In genomic region chr5:32422081-32422589, GRCm38 (mm10) we compare ENCODE assay signal across 11 mouse cellular contexts. TPM values are rescaled to one million over a fixed set of nuclear protein-coding genes. Genes with fewer than 3 reads are reported as not detected.
DNase-seq lines count a peak whose midpoint lies in the region; ATAC-seq and TF ChIP-seq lines count a peak whose summit lies in the region.
"Had no signal": no experiment of that assay in that cellular context is flagged by ENCODE, and none has a peak within 500 bp of the region (broad histone marks: within the 10 kb centered on the region; RNA-seq: fewer than 3 reads in every experiment).

No protein-coding gene starts in this region.

- ATAC-seq in embryonic facial prominence, embryonic 11.5 days (replicated peaks; ENCODE audit: insufficient number of reproducible peaks, low FRiP score, low TSS enrichment, low read depth): no peak
- ATAC-seq in stomach, postnatal 0 days (ENCODE audit: low FRiP score, low TSS enrichment): peak; percentile 80

- no peaks in the 10 kb centered on the region for H3K36me3 ChIP-seq in embryonic facial prominence, embryonic 11.5 days (replicated peaks; ENCODE audit: control insufficient read depth, insufficient read depth, low read depth, low read length)
- no peaks in the 10 kb centered on the region for H3K36me3 ChIP-seq in embryonic facial prominence, embryonic 10.5 days (replicated peaks)
- no peaks in the 10 kb centered on the region for H3K36me3 ChIP-seq in stomach, postnatal 0 days (ENCODE audit: control insufficient read depth, insufficient read depth, low read length)
- H3K36me3 ChIP-seq: embryonic facial prominence, embryonic 15.5 days had no signal

- DNase-seq in embryonic facial prominence, embryonic 11.5 days (ENCODE audit: low spot score): no peak
- no peak for DNase-seq in embryonic facial prominence, embryonic 10.5 days (ENCODE audit: low spot score)
- DNase-seq in spleen, postnatal 36 days (ENCODE audit: low spot score in 2 of 2): peak; percentile 23 to 38
- no peak for DNase-seq in spleen, postnatal 4 days (ENCODE audit: low spot score in 2 of 2)
- DNase-seq in lung, postnatal 36 days: peak; percentile 38
- peak; percentile 75 for DNase-seq in stomach, postnatal 0 days (ENCODE audit: low spot score)
- DNase-seq in ovary, postnatal 14 days (ENCODE audit: low spot score): no peak
- DNase-seq in adrenal gland, adult 2 months: no peak
- DNase-seq: kidney, postnatal 10 days had no signal

- no peaks in the 10 kb centered on the region for H3K4me1 ChIP-seq in embryonic facial prominence, embryonic 11.5 days (ENCODE audit: control insufficient read depth, insufficient read depth, low read length)
- peaks cover 24% of the 10 kb centered on the region for H3K4me1 ChIP-seq in embryonic facial prominence, embryonic 10.5 days
- no peaks in the 10 kb centered on the region for H3K4me1 ChIP-seq in stomach, postnatal 0 days (replicated peaks; ENCODE audit: control insufficient read depth, insufficient read depth)
- H3K4me1 ChIP-seq: embryonic facial prominence, embryonic 15.5 days had no signal

- peak overlapping the region; percentile 18; the same call in 1 of the 2 replicates for H3K9ac ChIP-seq in embryonic facial prominence, embryonic 11.5 days (replicated peaks; ENCODE audit: low read length)
- H3K9ac ChIP-seq in stomach, postnatal 0 days (ENCODE audit: low read length): no peak overlapping the region
- H3K9ac ChIP-seq: embryonic facial prominence, embryonic 15.5 days had no signal

- WGBS in embryonic facial prominence, embryonic 11.5 days: 27% methylated on average over 15 of the region's 15 CpGs
- 29% methylated on average over 15 of the region's 15 CpGs for WGBS in embryonic facial prominence, embryonic 10.5 days
- 31% methylated on average over 15 of the region's 15 CpGs for WGBS in stomach, postnatal 0 days

- no peaks in the 10 kb centered on the region for H3K27me3 ChIP-seq in embryonic facial prominence, embryonic 11.5 days (ENCODE audit: control insufficient read depth, insufficient read depth, low read length)
- H3K27me3 ChIP-seq in embryonic facial prominence, embryonic 10.5 days (replicated peaks; ENCODE audit: low read depth, poor library complexity, severe bottlenecking): no peaks in the 10 kb centered on the region
- no peaks in the 10 kb centered on the region for H3K27me3 ChIP-seq in stomach, postnatal 0 days (ENCODE audit: control insufficient read depth, insufficient read depth, low read length)
- H3K27me3 ChIP-seq: embryonic facial prominence, embryonic 15.5 days had no signal

- no peak overlapping the region for H3K4me3 ChIP-seq in embryonic facial prominence, embryonic 11.5 days (ENCODE audit: low read depth, low read length)
- H3K4me3 ChIP-seq in embryonic facial prominence, embryonic 10.5 days: no peak overlapping the region
- H3K4me3 ChIP-seq in stomach, postnatal 0 days (ENCODE audit: low read depth, low read length): no peak overlapping the region
- H3K4me3 ChIP-seq: embryonic facial prominence, embryonic 15.5 days had no signal

- H3K4me2 ChIP-seq in embryonic facial prominence, embryonic 11.5 days (ENCODE audit: low read depth, low read length): no peak overlapping the region
- H3K4me2 ChIP-seq in stomach, postnatal 0 days (replicated peaks; ENCODE audit: low read depth): no peak overlapping the region
- H3K4me2 ChIP-seq: embryonic facial prominence, embryonic 15.5 days had no signal

- H3K9me3 ChIP-seq in embryonic facial prominence, embryonic 11.5 days (replicated peaks; ENCODE audit: control insufficient read depth, low read length): no peaks in the 10 kb centered on the region
- H3K9me3 ChIP-seq in embryonic facial prominence, embryonic 10.5 days: no peaks in the 10 kb centered on the region
- no peaks in the 10 kb centered on the region for H3K9me3 ChIP-seq in stomach, postnatal 0 days (ENCODE audit: control insufficient read depth, low read length)
- H3K9me3 ChIP-seq: embryonic facial prominence, embryonic 15.5 days had no signal

- TF ChIP-seq CTCF in stomach, postnatal 0 days (IDR thresholded peaks at IDR 0.05; ENCODE audit: low read depth): no peak

- TF ChIP-seq EP300 in stomach, postnatal 0 days (optimal IDR thresholded peaks at IDR 0.05): no peak

- no peak overlapping the region for H3K27ac ChIP-seq in embryonic facial prominence, embryonic 11.5 days (replicated peaks; ENCODE audit: low read depth, low read length)
- H3K27ac ChIP-seq in embryonic facial prominence, embryonic 10.5 days (replicated peaks): no peak overlapping the region
- H3K27ac ChIP-seq in stomach, postnatal 0 days (replicated peaks): no peak overlapping the region
- H3K27ac ChIP-seq: embryonic facial prominence, embryonic 15.5 days; macrophage had no signal

RNA-seq across cellular contexts. Expression of gene Ppp1cb, which starts 36.5 kb away (rescaled TPM):
- 238 and 266 TPM in 2 replicates for polyA plus RNA-seq in embryonic facial prominence, embryonic 11.5 days (2014; fragmentation: Nextera tagmentation; extraction: Ambion mirVana)
- 217 and 227 TPM in 2 replicates for polyA plus RNA-seq in embryonic facial prominence, embryonic 10.5 days (2016; fragmentation: Nextera tagmentation; extraction: Ambion mirVana)
- polyA plus RNA-seq in stomach, postnatal 0 days (2015; fragmentation: Nextera tagmentation; extraction: Ambion mirVana): 182 and 193 TPM in 2 replicates
- 100 to 1,000 TPM; 389 to 475 TPM for total RNA-seq in adrenal gland, adult 2 months (2021)
- polyA plus RNA-seq in adrenal gland, adult 2 months (2012; rRNA removed): 4.6 and 6.4 TPM in 2 replicates

Comparison
In these comparisons a context has a peak if more than half of its experiments do, and no peak if none do; other contexts are left out.
1. DNase-seq: peak in spleen, postnatal 36 days (2 of 2), lung, postnatal 36 days (single experiment) and stomach, postnatal 0 days (single experiment); none in embryonic facial prominence, embryonic 11.5 days (single experiment), embryonic facial prominence, embryonic 10.5 days (single experiment), spleen, postnatal 4 days (0 of 2), ovary, postnatal 14 days (single experiment) and adrenal gland, adult 2 months (single experiment).
2. RNA of gene Ppp1cb, which starts 36.5 kb away (polyA plus RNA-seq): 238 to 266 TPM in embryonic facial prominence, embryonic 11.5 days, 217 to 227 TPM in embryonic facial prominence, embryonic 10.5 days and 182 to 193 TPM in stomach, postnatal 0 days; 4.6 to 6.4 TPM in adrenal gland, adult 2 months; every median in the first group is over 10 times any median in the second.